Mouse (Mus musculus): Measurements from ENCODE around the gene Usp36. TPM values are rescaled to one million over a fixed set of nuclear protein-coding genes. Genes with fewer than 3 reads are reported as not detected.
"Not testable (repeated sequence)": the region's sequence is repeated elsewhere in the genome, so short reads cannot be mapped to it uniquely, and the experiment has no call there.

The Usp36 gene
- polyA plus RNA-seq, 1 experiment from 2014 or later: 19.1 TPM

- Histone ChIP-seq H3K27me3 (replicated peaks) (no peaks in the 10 kb centered on the region), H3K27ac (no peak overlapping the region), H3K4me3 (no peak overlapping the region), H3K9ac (no peak overlapping the region), H3K4me1 (peaks cover 23% of the 10 kb centered on the region), H3K36me3 (peaks cover 7% of the 10 kb centered on the region), H3K9me3 (no peaks in the 10 kb centered on the region), H3K4me2 (replicated peaks) (no peak overlapping the region)
- ATAC-seq (ENCODE audit: low FRiP score, low read depth): no peak
- 89% methylated on average over 5 of the region's 5 CpGs for WGBS
These were observed 33.9 kb upstream of the Usp36 start for GRCm38 (mm10) chr11:118323974-118324373.

GRCm38 (mm10) chr11:118322647-118323046 is 32.6 kb upstream of the Usp36 start:
- ATAC-seq (ENCODE audit: low FRiP score, low read depth): no peak
- no peak overlapping the region for H3K4me2 ChIP-seq (replicated peaks)

GRCm38 (mm10) chr11:118321971-118322370 is 31.9 kb upstream of the Usp36 start:
- H3K36me3 ChIP-seq: peaks cover 11% of the 10 kb centered on the region

More at GRCm38 (mm10) chr11:118322647-118323046, 32.6 kb upstream of the Usp36 start:
- H3K4me1 ChIP-seq: peaks cover 18% of the 10 kb centered on the region
- WGBS: 52% methylated on average over 3 of the region's 3 CpGs
- H3K27me3 ChIP-seq (replicated peaks): no peaks in the 10 kb centered on the region
- H3K4me3 ChIP-seq: no peak overlapping the region
- no peak overlapping the region for H3K27ac ChIP-seq
- peaks cover 11% of the 10 kb centered on the region for H3K36me3 ChIP-seq
- H3K9me3 ChIP-seq: no peaks in the 10 kb centered on the region
- H3K9ac ChIP-seq: no peak overlapping the region

GRCm38 (mm10) chr11:118321500-118321899 is 31.5 kb upstream of the Usp36 start:
- Histone ChIP-seq H3K27me3 (replicated peaks) (no peaks in the 10 kb centered on the region), H3K36me3 (peaks cover 11% of the 10 kb centered on the region), H3K4me1 (peaks cover 9% of the 10 kb centered on the region), H3K4me2 (replicated peaks) (no peak overlapping the region), H3K9ac (no peak overlapping the region), H3K9me3 (no peaks in the 10 kb centered on the region), H3K4me3 (no peak overlapping the region), H3K27ac (no peak overlapping the region)
- no peak for ATAC-seq (ENCODE audit: low FRiP score, low read depth)
- WGBS: 69% methylated on average over 7 of the region's 7 CpGs

More at GRCm38 (mm10) chr11:118321971-118322370, 31.9 kb upstream of the Usp36 start:
- no peak overlapping the region for H3K9ac ChIP-seq
- H3K9me3 ChIP-seq: no peaks in the 10 kb centered on the region
- no peak overlapping the region for H3K27ac ChIP-seq
- H3K4me3 ChIP-seq: no peak overlapping the region
- no peak overlapping the region for H3K4me2 ChIP-seq (replicated peaks)
- WGBS: 64% methylated on average over 4 of the region's 4 CpGs
- no peak for ATAC-seq (ENCODE audit: low FRiP score, low read depth)
- H3K27me3 ChIP-seq (replicated peaks): no peaks in the 10 kb centered on the region
- H3K4me1 ChIP-seq: peaks cover 11% of the 10 kb centered on the region

- ATAC-seq (ENCODE audit: low FRiP score, low read depth): no peak
- H3K27me3 ChIP-seq (replicated peaks): no peaks in the 10 kb centered on the region
- peaks cover 6% of the 10 kb centered on the region for H3K4me1 ChIP-seq
- peaks cover 17% of the 10 kb centered on the region for H3K36me3 ChIP-seq
- 69% methylated on average over 5 of the region's 5 CpGs for WGBS
- no peak overlapping the region for H3K27ac ChIP-seq
- H3K9ac ChIP-seq: no peak overlapping the region
- no peaks in the 10 kb centered on the region for H3K9me3 ChIP-seq
- H3K4me2 ChIP-seq (replicated peaks): no peak overlapping the region
- H3K4me3 ChIP-seq: no peak overlapping the region
These were observed 28.6 kb upstream of the Usp36 start for GRCm38 (mm10) chr11:118318678-118319077.

- no peak for ATAC-seq (ENCODE audit: low FRiP score, low read depth)
- no peak overlapping the region for H3K27ac ChIP-seq
- H3K27me3 ChIP-seq (replicated peaks): no peaks in the 10 kb centered on the region
- no peaks in the 10 kb centered on the region for H3K9me3 ChIP-seq
- peaks cover 6% of the 10 kb centered on the region for H3K4me1 ChIP-seq
- H3K36me3 ChIP-seq: peaks cover 17% of the 10 kb centered on the region
- WGBS: 23% methylated on average over 7 of the region's 7 CpGs
- H3K4me3 ChIP-seq: no peak overlapping the region
- no peak overlapping the region for H3K9ac ChIP-seq
- no peak overlapping the region for H3K4me2 ChIP-seq (replicated peaks)
These were observed 27.1 kb upstream of the Usp36 start for GRCm38 (mm10) chr11:118317129-118317528.

GRCm38 (mm10) chr11:118316231-118316806 is 26.3 kb upstream of the Usp36 start:
- H3K36me3 ChIP-seq: peaks cover 20% of the 10 kb centered on the region
- H3K27me3 ChIP-seq (replicated peaks): no peaks in the 10 kb centered on the region
- H3K4me2 ChIP-seq (replicated peaks): no peak overlapping the region
- 90% methylated on average over 8 of the region's 8 CpGs for WGBS
- no peak for ATAC-seq (ENCODE audit: low FRiP score, low read depth)
- H3K9ac ChIP-seq: 0 out of 2 replicates have a peak overlapping the region, but pooled peaks have one; percentile 17
- no peak overlapping the region for H3K27ac ChIP-seq
- no peak overlapping the region for H3K4me3 ChIP-seq
- H3K9me3 ChIP-seq: no peaks in the 10 kb centered on the region
- H3K4me1 ChIP-seq: no peaks in the 10 kb centered on the region

GRCm38 (mm10) chr11:118312132-118312723 is 22.2 kb upstream of the Usp36 start:
- no peak overlapping the region for H3K27ac ChIP-seq
- H3K4me1 ChIP-seq: no peaks in the 10 kb centered on the region
- no peak overlapping the region for H3K9ac ChIP-seq
- WGBS: 84% methylated on average over 6 of the region's 6 CpGs
- peaks cover 36% of the 10 kb centered on the region for H3K36me3 ChIP-seq
- H3K9me3 ChIP-seq: no peaks in the 10 kb centered on the region; the same call in 1 of the 2 replicates
- no peak for ATAC-seq (ENCODE audit: low FRiP score, low read depth)
- H3K4me3 ChIP-seq: no peak overlapping the region
- no peaks in the 10 kb centered on the region for H3K27me3 ChIP-seq (replicated peaks)
- H3K4me2 ChIP-seq (replicated peaks): no peak overlapping the region

- H3K9me3 ChIP-seq; H3K4me1 ChIP-seq; H3K27ac ChIP-seq; H3K4me3 ChIP-seq; ATAC-seq (ENCODE audit: low FRiP score, low read depth); H3K9ac ChIP-seq; H3K27me3 ChIP-seq (replicated peaks); H3K4me2 ChIP-seq (replicated peaks): not testable (repeated sequence)
- peaks cover 37% of the 10 kb centered on the region for H3K36me3 ChIP-seq
- 84% methylated on average over 2 of the region's 2 CpGs for WGBS
These were observed 17.9 kb upstream of the Usp36 start for GRCm38 (mm10) chr11:118307962-118308361.

- 89% methylated on average over 4 of the region's 4 CpGs for WGBS
- not testable (repeated sequence) for H3K4me3 ChIP-seq; H3K27me3 ChIP-seq (replicated peaks); H3K9me3 ChIP-seq; H3K4me1 ChIP-seq; H3K9ac ChIP-seq; H3K27ac ChIP-seq; H3K4me2 ChIP-seq (replicated peaks); ATAC-seq (ENCODE audit: low FRiP score, low read depth)
- H3K36me3 ChIP-seq: peaks cover 21% of the 10 kb centered on the region
These were observed 13.9 kb upstream of the Usp36 start for GRCm38 (mm10) chr11:118303959-118304358.

- H3K4me1 ChIP-seq: no peaks in the 10 kb centered on the region
- H3K9me3 ChIP-seq: no peaks in the 10 kb centered on the region
- WGBS: 69% methylated on average over 2 of the region's 2 CpGs
- H3K9ac ChIP-seq: no peak overlapping the region
- no peak overlapping the region for H3K4me3 ChIP-seq
- H3K27ac ChIP-seq: no peak overlapping the region
- no peaks in the 10 kb centered on the region for H3K27me3 ChIP-seq (replicated peaks)
- no peak overlapping the region for H3K4me2 ChIP-seq (replicated peaks)
- ATAC-seq (ENCODE audit: low FRiP score, low read depth): no peak
- H3K36me3 ChIP-seq: peaks cover 11% of the 10 kb centered on the region
These were observed 8.8 kb upstream of the Usp36 start for GRCm38 (mm10) chr11:118298810-118299209.

GRCm38 (mm10) chr11:118297967-118298366 is 7.9 kb upstream of the Usp36 start:
- Histone ChIP-seq H3K9ac (no peak overlapping the region), H3K27ac (no peak overlapping the region), H3K4me1 (no peaks in the 10 kb centered on the region), H3K9me3 (no peaks in the 10 kb centered on the region), H3K36me3 (peaks cover 5% of the 10 kb centered on the region), H3K27me3 (replicated peaks) (no peaks in the 10 kb centered on the region), H3K4me3 (no peak overlapping the region), H3K4me2 (replicated peaks) (no peak overlapping the region)
- WGBS: 78% methylated on average over 3 of the region's 3 CpGs
- ATAC-seq (ENCODE audit: low FRiP score, low read depth): no peak

GRCm38 (mm10) chr11:118295026-118295425 is 5.0 kb upstream of the Usp36 start:
- no peaks in the 10 kb centered on the region for H3K27me3 ChIP-seq (replicated peaks)
- ATAC-seq (ENCODE audit: low FRiP score, low read depth): no peak
- no peak overlapping the region for H3K4me2 ChIP-seq (replicated peaks)
- no peak overlapping the region for H3K27ac ChIP-seq
- 83% methylated on average over 2 of the region's 2 CpGs for WGBS
- no peaks in the 10 kb centered on the region for H3K9me3 ChIP-seq
- H3K9ac ChIP-seq: no peak overlapping the region
- H3K4me3 ChIP-seq: no peak overlapping the region
- peaks cover 8% of the 10 kb centered on the region; the same call in 1 of the 2 replicates for H3K4me1 ChIP-seq
- no peaks in the 10 kb centered on the region for H3K36me3 ChIP-seq

Data from neural tube, embryonic 12.5 days (tissue).